Mouse (Mus musculus) CD4-positive naive resting alpha-beta T cell, adult 76 days (primary cell): ENCODE measurements around the gene Calcb. TPM values are rescaled to one million over a fixed set of nuclear protein-coding genes. Genes with fewer than 3 reads are reported as not detected.

Source experiments
- total RNA-seq: library from RNA; stranded (reverse); gene quantifications from one replicate; pipeline ENCODE4 v1.2.4, GENCODE M21; 2023

The Calcb gene
- not detected for total RNA-seq

DNA sequence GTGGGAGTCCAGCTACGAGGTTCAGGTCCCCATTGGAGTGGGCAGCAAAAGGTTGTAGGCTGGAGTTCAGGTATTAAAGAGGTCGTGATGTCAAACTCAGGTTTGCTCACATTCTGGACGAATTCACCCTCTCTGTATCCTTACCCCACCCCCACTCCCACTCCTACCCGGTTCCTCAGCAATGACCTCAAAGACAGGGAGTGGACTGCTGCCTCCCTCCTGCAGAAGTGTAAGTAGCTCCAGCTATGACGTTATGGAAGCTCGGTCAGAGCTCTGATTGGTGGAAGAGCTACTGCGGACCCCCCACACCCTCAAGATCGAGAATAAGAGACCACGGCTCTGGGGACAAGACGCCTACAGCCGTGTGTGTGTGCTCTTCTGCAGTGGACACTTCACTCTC lies at the start of gene Calcb:
Gene Calcb (plus strand): TSS at position 344 of the 400 bp plus-strand sequence.

DNA sequence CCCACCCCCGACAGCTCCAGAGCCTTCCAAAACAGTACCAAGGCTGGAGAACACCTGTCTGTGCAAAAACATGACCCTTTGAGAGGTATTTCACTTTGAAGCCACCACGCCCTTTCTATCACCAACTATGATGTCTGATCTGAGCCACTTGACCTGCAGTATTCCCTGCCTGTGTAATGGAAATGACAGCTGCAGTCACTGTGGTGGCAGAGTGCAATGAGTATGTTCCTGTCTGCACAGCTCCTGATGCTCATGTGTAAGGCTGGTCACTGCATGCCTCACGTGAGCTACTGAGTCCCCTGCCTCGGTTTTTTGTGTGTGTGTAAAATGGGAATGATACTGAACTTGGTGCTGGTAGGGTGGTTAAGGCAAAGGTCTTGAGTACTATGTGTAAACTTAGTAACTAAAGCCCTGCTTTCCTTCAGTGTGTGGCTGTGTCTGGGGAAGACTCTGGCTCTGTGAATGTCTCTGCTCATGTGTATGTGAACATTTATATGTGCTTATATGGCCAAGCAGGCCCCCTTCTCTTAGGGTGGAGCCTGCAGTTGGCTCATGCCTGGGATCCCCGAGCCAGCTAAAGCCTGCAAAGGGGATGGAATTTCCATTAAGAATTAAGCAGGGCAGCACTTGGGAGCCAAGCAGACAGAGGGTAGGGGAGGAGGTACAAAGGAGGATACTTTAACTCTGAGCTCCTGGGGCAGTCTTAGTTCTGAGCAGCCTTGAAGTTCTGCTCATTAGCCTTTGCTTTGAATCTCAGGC lies 24.8 kb downstream of the Calcb start, which contains the start of gene Insc:
Gene Insc (plus strand): TSS at position 673 of the 759 bp plus-strand sequence.

Other genes starting within 250 kb of the Calcb start
- gene Cyp2r1, start 155.7 kb upstream of the Calcb start, total RNA-seq, result 2.8 TPM
- not detected for gene Calca, start 82.3 kb upstream of the Calcb start, total RNA-seq
- gene Insc, start 25.1 kb downstream of the Calcb start, total RNA-seq, result 0.29 TPM